Mouse (Mus musculus): Measurements from ENCODE around the gene P4ha1. TPM values are rescaled to one million over a fixed set of nuclear protein-coding genes. Genes with fewer than 3 reads are reported as not detected.
"Not testable (repeated sequence)": the region's sequence is repeated elsewhere in the genome, so short reads cannot be mapped to it uniquely, and the experiment has no call there.

The P4ha1 gene
- polyA plus RNA-seq, 1 experiment = 27.4 TPM

- no peak for DNase-seq (ENCODE audit: extremely low spot score in 1 of 2, low spot score in 1 of 2)
These were observed 43.6 kb downstream of the P4ha1 start for GRCm38 (mm10) chr10:59366746-59367145.

GRCm38 (mm10) chr10:59367206-59367605 is 44.1 kb downstream of the P4ha1 start:
- no peak for DNase-seq (ENCODE audit: extremely low spot score in 1 of 2, low spot score in 1 of 2)

- DNase-seq (ENCODE audit: extremely low spot score in 1 of 2, low spot score in 1 of 2) = no peak
These were observed 45.6 kb downstream of the P4ha1 start for GRCm38 (mm10) chr10:59368729-59369128.

- no peak for DNase-seq (ENCODE audit: extremely low spot score in 1 of 2, low spot score in 1 of 2)
These were observed 46.3 kb downstream of the P4ha1 start for GRCm38 (mm10) chr10:59369426-59369825.

GRCm38 (mm10) chr10:59377906-59378305 is 54.8 kb downstream of the P4ha1 start:
- no peak for DNase-seq (ENCODE audit: extremely low spot score in 1 of 2, low spot score in 1 of 2)

- DNase-seq (ENCODE audit: extremely low spot score in 1 of 2, low spot score in 1 of 2) = no peak
These were observed 55.6 kb downstream of the P4ha1 start for GRCm38 (mm10) chr10:59378728-59379127.

- DNase-seq (ENCODE audit: extremely low spot score in 1 of 2, low spot score in 1 of 2) = no peak
These were observed 56.8 kb downstream of the P4ha1 start for GRCm38 (mm10) chr10:59379927-59380326.

GRCm38 (mm10) chr10:59380411-59380821 is 57.3 kb downstream of the P4ha1 start:
- DNase-seq (ENCODE audit: extremely low spot score in 1 of 2, low spot score in 1 of 2) = no peak

- not testable (repeated sequence) for DNase-seq (ENCODE audit: extremely low spot score in 1 of 2, low spot score in 1 of 2)
These were observed 58.5 kb downstream of the P4ha1 start for GRCm38 (mm10) chr10:59381563-59381962.

GRCm38 (mm10) chr10:59386951-59387350 is 63.9 kb downstream of the P4ha1 start:
- peak in 1 of 2 experiments; percentile 22 for DNase-seq (ENCODE audit: extremely low spot score in 1 of 2, low spot score in 1 of 2)

- DNase-seq (ENCODE audit: extremely low spot score in 1 of 2, low spot score in 1 of 2) = peak; percentile 25 to 45
These were observed 66.6 kb downstream of the P4ha1 start for GRCm38 (mm10) chr10:59389652-59390051.

- no peak for DNase-seq (ENCODE audit: extremely low spot score in 1 of 2, low spot score in 1 of 2)
These were observed 68.8 kb downstream of the P4ha1 start for GRCm38 (mm10) chr10:59391907-59392306.

GRCm38 (mm10) chr10:59395461-59395860 is 72.4 kb downstream of the P4ha1 start, which contains the start of gene Gm10273:
Gene Gm10273, plus strand, starts transcription at chr10:59395632.
- not testable (repeated sequence) for DNase-seq (ENCODE audit: extremely low spot score in 1 of 2, low spot score in 1 of 2)

- DNase-seq (ENCODE audit: extremely low spot score in 1 of 2, low spot score in 1 of 2) = no peak
These were observed 80.0 kb downstream of the P4ha1 start, which contains the start of gene Pla2g12b for GRCm38 (mm10) chr10:59402899-59403792. Gene Pla2g12b, plus strand, starts transcription at chr10:59403660.

GRCm38 (mm10) chr10:59403793-59404149 is 80.7 kb downstream of the P4ha1 start:
- no peak for DNase-seq (ENCODE audit: extremely low spot score in 1 of 2, low spot score in 1 of 2)

- no peak for DNase-seq (ENCODE audit: extremely low spot score in 1 of 2, low spot score in 1 of 2)
These were observed 85.4 kb downstream of the P4ha1 start for GRCm38 (mm10) chr10:59408499-59408898.

GRCm38 (mm10) chr10:59410264-59410663 is 87.2 kb downstream of the P4ha1 start:
- no peak for DNase-seq (ENCODE audit: extremely low spot score in 1 of 2, low spot score in 1 of 2)

GRCm38 (mm10) chr10:59413711-59414110 is 90.6 kb downstream of the P4ha1 start:
- no peak for DNase-seq (ENCODE audit: extremely low spot score in 1 of 2, low spot score in 1 of 2)

GRCm38 (mm10) chr10:59416623-59417022 is 93.5 kb downstream of the P4ha1 start:
- no peak for DNase-seq (ENCODE audit: extremely low spot score in 1 of 2, low spot score in 1 of 2)

- no peak for DNase-seq (ENCODE audit: extremely low spot score in 1 of 2, low spot score in 1 of 2)
These were observed 96.4 kb downstream of the P4ha1 start for GRCm38 (mm10) chr10:59419516-59419915.
